Mouse (Mus musculus) monocyte, adult 2 months (primary cell): ENCODE results near the gene Ngfr.

Source experiments
- DNase-seq, 2 experiments: peaks; one replicate each; pipeline ENCODE4 v3.0.0; 2022; ENCODE audit warnings: low spot score in 2 of 2, low read depth in 1 of 2

Ngfr gene

GRCm38 (mm10) chr11:95520456-95521072 is 67.0 kb downstream of the Ngfr start:
- DNase-seq = peak; percentile 45 to 75

GRCm38 (mm10) chr11:95519996-95520395 is 67.5 kb downstream of the Ngfr start:
- no peak for DNase-seq

GRCm38 (mm10) chr11:95519299-95519698 is 68.2 kb downstream of the Ngfr start:
- DNase-seq = no peak
